Mouse (Mus musculus): ENCODE data around the gene Neurog1. TPM values are rescaled to one million over a fixed set of nuclear protein-coding genes. Genes with fewer than 3 reads are reported as not detected.

Gene Neurog1
- total RNA-seq, 1 experiment from 2014 or later = not detected

DNA sequence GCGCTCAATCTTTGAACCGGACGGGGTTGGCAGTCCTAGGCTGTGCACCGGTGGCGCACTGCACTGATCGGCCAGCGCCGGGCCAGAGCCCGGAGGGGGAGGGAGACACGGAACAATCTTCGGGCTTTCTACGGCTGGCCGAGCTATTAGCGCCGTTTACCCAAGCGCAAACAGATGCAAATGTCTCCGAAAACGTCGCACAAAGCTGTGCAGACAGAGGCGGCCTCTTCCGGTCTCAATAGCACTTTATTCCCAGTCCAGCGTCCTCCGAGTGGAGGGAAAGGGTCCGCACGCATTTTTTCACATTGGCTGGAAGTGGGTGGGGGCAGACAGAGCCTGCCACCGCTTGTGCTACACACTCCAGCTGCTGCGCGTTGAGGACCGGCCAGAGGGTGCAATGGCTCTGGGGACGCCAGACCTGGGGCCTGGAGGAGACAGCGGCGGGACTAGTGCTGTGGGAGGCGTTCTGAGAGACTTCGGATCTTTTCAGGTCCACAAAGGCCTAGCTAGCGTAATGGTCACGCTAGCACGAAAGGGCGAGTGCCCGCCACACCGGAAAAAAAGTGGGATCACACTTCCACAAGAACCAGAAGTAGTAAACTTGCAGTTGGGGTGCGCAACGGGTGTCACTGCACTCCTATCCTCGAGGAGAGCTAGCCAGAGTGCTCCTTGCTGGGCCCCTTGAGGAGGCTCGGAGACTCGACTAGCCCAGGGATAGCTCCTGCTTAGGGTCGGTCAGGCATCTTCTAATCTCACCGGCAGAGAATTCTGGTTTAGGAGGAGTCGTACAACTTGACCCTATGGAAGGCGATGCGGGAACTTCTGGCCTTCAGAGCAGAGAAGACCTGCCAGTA lies 29.7 kb downstream of the Neurog1 start:
- no peak for ATAC-seq (replicated peaks; ENCODE audit: low read depth, poor library complexity, severe bottlenecking)

DNA sequence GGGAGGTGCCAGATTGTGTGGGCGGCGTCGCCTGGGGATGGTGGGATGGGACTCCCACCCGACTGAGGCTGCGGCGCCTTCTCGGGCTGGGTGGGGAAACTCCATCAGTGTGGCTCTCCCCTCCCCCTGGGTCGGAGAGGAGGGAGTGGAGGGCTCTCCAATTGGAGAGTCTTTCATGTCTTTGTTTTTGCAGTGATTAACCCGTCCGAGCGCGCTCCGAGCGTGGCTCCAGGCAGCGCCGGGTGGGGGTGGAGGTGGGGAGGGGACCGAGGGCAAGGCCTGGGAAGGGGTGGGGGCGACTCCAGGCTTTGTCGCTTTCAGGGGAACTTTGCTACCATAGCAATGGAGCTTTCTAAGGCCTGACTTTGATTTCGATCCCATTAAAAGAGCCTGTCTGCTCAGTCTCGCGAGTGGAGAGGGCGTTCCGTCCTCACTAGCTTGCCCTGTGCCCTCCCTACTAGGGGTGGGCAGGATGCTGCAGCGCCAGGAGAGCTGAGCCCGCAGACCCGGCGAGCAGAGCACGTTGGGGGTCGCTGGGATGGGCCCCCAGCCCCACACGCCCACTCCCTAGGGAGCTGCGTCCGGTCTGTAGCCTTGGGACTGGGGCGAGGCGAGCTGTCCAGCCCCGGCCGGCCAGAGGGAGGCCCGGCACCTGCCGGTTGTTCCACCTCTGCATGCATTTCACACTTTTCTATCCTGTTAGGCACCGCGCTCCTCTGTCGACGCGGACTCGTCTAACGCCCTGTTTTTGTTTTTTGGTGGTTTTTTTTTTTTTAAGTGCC lies 30.6 kb downstream of the Neurog1 start:
- ATAC-seq (replicated peaks; ENCODE audit: low read depth, poor library complexity, severe bottlenecking) = no peak

GRCm38 (mm10) chr13:56219254-56219653 lies 32.7 kb downstream of the Neurog1 start:
- peak; percentile 76 for ATAC-seq (replicated peaks; ENCODE audit: low read depth, poor library complexity, severe bottlenecking)

DNA sequence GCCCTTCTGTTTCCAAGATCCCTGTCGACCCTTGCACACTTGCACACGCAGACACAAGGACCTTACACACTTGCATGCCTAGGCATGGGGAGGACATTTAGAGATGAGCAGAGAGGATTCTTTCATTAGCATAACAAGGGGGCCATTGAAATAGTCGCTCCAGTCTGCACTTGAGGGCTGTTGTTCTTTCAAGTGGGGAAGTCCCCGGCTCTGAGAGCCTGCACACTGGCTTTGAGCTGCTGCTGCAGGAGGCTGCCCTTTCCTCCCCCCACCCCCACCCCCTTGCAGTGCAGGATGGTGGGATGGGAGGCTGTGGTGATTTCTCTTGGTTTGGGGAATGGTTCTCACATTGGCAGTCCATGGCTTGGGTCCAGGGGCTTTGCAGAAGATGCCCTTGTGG lies 35.9 kb downstream of the Neurog1 start:
- no peak for ATAC-seq (replicated peaks; ENCODE audit: low read depth, poor library complexity, severe bottlenecking)

DNA sequence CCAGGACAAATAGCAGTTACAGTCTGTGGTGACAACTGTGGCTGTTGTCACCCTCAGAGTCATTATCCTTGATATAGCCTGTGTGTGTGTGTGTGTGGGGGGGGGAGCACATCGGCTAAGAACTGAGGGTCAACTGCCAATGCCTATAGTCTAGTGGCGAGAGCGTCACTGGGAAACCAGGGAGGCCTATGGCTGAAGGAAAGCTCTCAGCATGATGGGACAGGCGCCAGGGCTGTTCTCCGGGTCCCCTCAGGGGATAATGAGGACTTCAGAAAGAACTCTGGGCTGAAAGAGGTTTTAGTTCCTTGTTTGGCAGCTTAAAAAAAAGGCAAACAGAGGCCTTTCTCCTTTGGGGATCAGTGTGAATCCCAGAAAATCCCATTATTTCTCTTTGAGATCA lies 37.3 kb downstream of the Neurog1 start:
- no peak for ATAC-seq (replicated peaks; ENCODE audit: low read depth, poor library complexity, severe bottlenecking)

- no peak for ATAC-seq (replicated peaks; ENCODE audit: low read depth, poor library complexity, severe bottlenecking)
Observed at GRCm38 (mm10) chr13:56209067-56209411, 42.9 kb downstream of the Neurog1 start.

GRCm38 (mm10) chr13:56208225-56209066 lies 43.5 kb downstream of the Neurog1 start:
- no peak for ATAC-seq (replicated peaks; ENCODE audit: low read depth, poor library complexity, severe bottlenecking)

Other genes with a start within 250 kb of the Neurog1 start
- 1,680 and 1,841 TPM in 2 replicates for gene H2afy, start 115.8 kb downstream of the Neurog1 start, total RNA-seq (2017)
- gene Tifab, start 73.3 kb downstream of the Neurog1 start, total RNA-seq (2017) = 27.1 and 36.6 TPM in 2 replicates
- gene Cxcl14, start 44.4 kb upstream of the Neurog1 start, total RNA-seq (2017) = not detected in 2 replicates
- not detected in 2 replicates for gene Gm3045, start 174.4 kb upstream of the Neurog1 start, total RNA-seq (2017)
- gene Slc25a48, start 186.2 kb upstream of the Neurog1 start, total RNA-seq (2017) = not detected in 2 replicates
- gene Il9, start 230.1 kb upstream of the Neurog1 start, total RNA-seq (2017) = not detected in 2 replicates

Measured in common myeloid progenitor, adult 5-6 weeks (primary cell).